Mouse (Mus musculus): ENCODE data around the gene Hoxc6. TPM values are rescaled to one million over a fixed set of nuclear protein-coding genes. Genes with fewer than 3 reads are reported as not detected.
A peak's percentile ranks its signal among the peaks of the same experiment; 100 is the strongest.

Hoxc6 gene
- polyA plus RNA-seq, 1 experiment from 2014 or later, result 1.3 TPM

DNA sequence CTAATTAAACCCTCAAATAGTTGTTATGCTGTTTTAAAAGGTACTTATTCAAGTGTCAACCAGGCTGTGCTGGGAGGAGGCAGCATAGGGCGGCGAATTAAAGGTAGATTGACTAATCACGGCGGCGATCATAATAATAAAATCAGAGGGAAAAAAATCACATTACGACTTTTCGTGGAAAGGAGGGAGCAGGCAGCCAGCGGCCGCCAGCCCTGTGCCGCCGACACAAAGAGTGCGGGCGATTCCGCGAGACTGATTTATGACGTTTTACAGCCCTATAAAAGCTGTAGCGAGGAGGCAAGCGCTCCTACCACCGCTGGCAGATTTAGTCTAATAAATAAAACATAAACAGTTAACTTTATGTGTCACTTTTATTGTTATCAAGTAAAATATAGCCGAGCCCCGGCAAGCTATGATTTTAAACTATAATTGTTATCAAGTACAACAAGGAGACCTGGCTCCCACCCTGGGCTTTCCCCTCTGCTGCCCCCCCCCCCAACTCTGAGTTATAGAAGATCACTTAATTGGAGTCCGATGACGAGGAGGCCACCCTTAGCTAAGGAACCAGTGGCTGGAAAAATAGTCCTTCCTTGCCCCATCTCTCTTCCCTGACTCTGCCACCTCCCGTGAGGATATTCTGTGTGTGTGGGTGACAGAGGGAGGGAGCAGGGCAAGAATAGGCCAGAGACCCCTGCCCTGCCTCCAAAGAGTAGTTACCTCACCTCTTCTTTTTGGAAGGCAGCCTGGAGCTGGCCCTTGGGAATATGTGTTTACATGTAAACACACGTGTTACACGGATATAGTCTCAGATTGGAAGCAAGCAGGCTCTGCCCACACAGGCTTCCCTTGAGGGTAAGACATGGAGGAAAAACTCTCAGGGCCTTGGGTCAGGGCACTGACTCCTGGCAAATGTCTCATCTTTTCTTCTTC, 34.9 kb downstream of the Hoxc6 start:
- no peak overlapping the region for H3K27ac ChIP-seq (ENCODE audit: low read depth, low read length)
- no peaks in the 10 kb centered on the region for H3K36me3 ChIP-seq (ENCODE audit: control insufficient read depth, insufficient read depth, low read length)
- no peaks in the 10 kb centered on the region for H3K9me3 ChIP-seq (ENCODE audit: control insufficient read depth, low read length)
- H3K4me1 ChIP-seq (replicated peaks; ENCODE audit: control insufficient read depth, insufficient read depth, low read length), result 0 out of 2 replicates have a peak, but pooled peaks cover 3% of the 10 kb centered on the region
- peaks cover 96% of the 10 kb centered on the region for H3K27me3 ChIP-seq (replicated peaks; ENCODE audit: control insufficient read depth, insufficient read depth, low read length)
- DNase-seq (ENCODE audit: low spot score), result no peak
- H3K4me2 ChIP-seq, result 0 out of 2 replicates have a peak overlapping the region, but pooled peaks have one; percentile 17
- no peak for ATAC-seq (replicated peaks; ENCODE audit: low FRiP score)
- WGBS, result 4% methylated on average over 26 of the region's 26 CpGs
- H3K4me3 ChIP-seq (ENCODE audit: low read depth, low read length), result no peak overlapping the region
- H3K9ac ChIP-seq (ENCODE audit: low read depth, low read length), result no peak overlapping the region

GRCm38 (mm10) chr15:103034043-103034806, 36.2 kb downstream of the Hoxc6 start:
- Histone ChIP-seq H3K9me3 (ENCODE audit: control insufficient read depth, low read length) (no peaks in the 10 kb centered on the region), H3K4me2 (peak overlapping the region; percentile 55), H3K27ac (ENCODE audit: low read depth, low read length) (peak overlapping the region; percentile 58; the same call in 1 of the 2 replicates), H3K4me3 (ENCODE audit: low read depth, low read length) (peak overlapping the region; percentile 49), H3K36me3 (ENCODE audit: control insufficient read depth, insufficient read depth, low read length) (no peaks in the 10 kb centered on the region), H3K27me3 (replicated peaks; ENCODE audit: control insufficient read depth, insufficient read depth, low read length) (peaks cover 96% of the 10 kb centered on the region), H3K4me1 (replicated peaks; ENCODE audit: control insufficient read depth, insufficient read depth, low read length) (0 out of 2 replicates have a peak, but pooled peaks cover 3% of the 10 kb centered on the region), H3K9ac (ENCODE audit: low read depth, low read length) (peak overlapping the region; percentile 66)
- DNase-seq (ENCODE audit: low spot score) (no peak), ATAC-seq (replicated peaks; ENCODE audit: low FRiP score) (no peak; the same call in 1 of the 2 replicates)
- 2% methylated on average over 24 of the region's 24 CpGs for WGBS

- Histone ChIP-seq H3K36me3 (ENCODE audit: control insufficient read depth, insufficient read depth, low read length) (no peaks in the 10 kb centered on the region), H3K4me2 (peak overlapping the region; percentile 55), H3K27me3 (replicated peaks; ENCODE audit: control insufficient read depth, insufficient read depth, low read length) (peaks cover 97% of the 10 kb centered on the region), H3K9me3 (ENCODE audit: control insufficient read depth, low read length) (no peaks in the 10 kb centered on the region), H3K27ac (ENCODE audit: low read depth, low read length) (peak overlapping the region; percentile 58; the same call in 1 of the 2 replicates), H3K4me1 (replicated peaks; ENCODE audit: control insufficient read depth, insufficient read depth, low read length) (0 out of 2 replicates have a peak, but pooled peaks cover 3% of the 10 kb centered on the region), H3K9ac (ENCODE audit: low read depth, low read length) (peak overlapping the region; percentile 66), H3K4me3 (ENCODE audit: low read depth, low read length) (peak overlapping the region; percentile 49)
- 3% methylated on average over 34 of the region's 34 CpGs for WGBS
- ATAC-seq (replicated peaks; ENCODE audit: low FRiP score) (no peak), DNase-seq (ENCODE audit: low spot score) (no peak)
Measured at GRCm38 (mm10) chr15:103034807-103035547, 36.9 kb downstream of the Hoxc6 start.

- peak overlapping the region; percentile 66 for H3K9ac ChIP-seq (ENCODE audit: low read depth, low read length)
- DNase-seq (ENCODE audit: low spot score) (no peak), ATAC-seq (replicated peaks; ENCODE audit: low FRiP score) (no peak)
- H3K27me3 ChIP-seq (replicated peaks; ENCODE audit: control insufficient read depth, insufficient read depth, low read length), result peaks cover 97% of the 10 kb centered on the region
- H3K4me2 ChIP-seq, result peak overlapping the region; percentile 55
- H3K27ac ChIP-seq (ENCODE audit: low read depth, low read length), result no peak overlapping the region; the same call in 1 of the 2 replicates
- WGBS, result under 1% methylated on average over 14 of the region's 14 CpGs
- H3K4me3 ChIP-seq (ENCODE audit: low read depth, low read length), result peak overlapping the region; percentile 49
- no peaks in the 10 kb centered on the region for H3K36me3 ChIP-seq (ENCODE audit: control insufficient read depth, insufficient read depth, low read length)
- no peaks in the 10 kb centered on the region for H3K9me3 ChIP-seq (ENCODE audit: control insufficient read depth, low read length)
- 0 out of 2 replicates have a peak, but pooled peaks cover 3% of the 10 kb centered on the region for H3K4me1 ChIP-seq (replicated peaks; ENCODE audit: control insufficient read depth, insufficient read depth, low read length)
Measured at GRCm38 (mm10) chr15:103035548-103035881, 37.5 kb downstream of the Hoxc6 start.

- H3K9ac ChIP-seq (ENCODE audit: low read depth, low read length), result no peak overlapping the region
- H3K27me3 ChIP-seq (replicated peaks; ENCODE audit: control insufficient read depth, insufficient read depth, low read length), result peaks cover 99% of the 10 kb centered on the region
- H3K27ac ChIP-seq (ENCODE audit: low read depth, low read length), result no peak overlapping the region
- ATAC-seq (replicated peaks; ENCODE audit: low FRiP score), result no peak
- no peak for DNase-seq (ENCODE audit: low spot score)
- no peaks in the 10 kb centered on the region for H3K36me3 ChIP-seq (ENCODE audit: control insufficient read depth, insufficient read depth, low read length)
- H3K4me1 ChIP-seq (replicated peaks; ENCODE audit: control insufficient read depth, insufficient read depth, low read length), result 0 out of 2 replicates have a peak, but pooled peaks cover 5% of the 10 kb centered on the region
- no peaks in the 10 kb centered on the region for H3K9me3 ChIP-seq (ENCODE audit: control insufficient read depth, low read length)
- no peak overlapping the region for H3K4me2 ChIP-seq
- 10% methylated on average over 1 of the region's 1 CpGs for WGBS
- no peak overlapping the region for H3K4me3 ChIP-seq (ENCODE audit: low read depth, low read length)
Measured at GRCm38 (mm10) chr15:103037579-103037978, 39.5 kb downstream of the Hoxc6 start.

- Histone ChIP-seq H3K36me3 (ENCODE audit: control insufficient read depth, insufficient read depth, low read length) (no peaks in the 10 kb centered on the region), H3K9ac (ENCODE audit: low read depth, low read length) (no peak overlapping the region), H3K4me1 (replicated peaks; ENCODE audit: control insufficient read depth, insufficient read depth, low read length) (0 out of 2 replicates have a peak, but pooled peaks cover 4% of the 10 kb centered on the region), H3K9me3 (ENCODE audit: control insufficient read depth, low read length) (no peaks in the 10 kb centered on the region), H3K4me2 (no peak overlapping the region), H3K27me3 (replicated peaks; ENCODE audit: control insufficient read depth, insufficient read depth, low read length) (peaks cover 96% of the 10 kb centered on the region), H3K27ac (ENCODE audit: low read depth, low read length) (no peak overlapping the region), H3K4me3 (ENCODE audit: low read depth, low read length) (no peak overlapping the region)
- no peak for ATAC-seq (replicated peaks; ENCODE audit: low FRiP score)
- 20% methylated on average over 10 of the region's 10 CpGs for WGBS
- no peak for DNase-seq (ENCODE audit: low spot score)
Measured at GRCm38 (mm10) chr15:103038701-103039480, 40.8 kb downstream of the Hoxc6 start.

DNA sequence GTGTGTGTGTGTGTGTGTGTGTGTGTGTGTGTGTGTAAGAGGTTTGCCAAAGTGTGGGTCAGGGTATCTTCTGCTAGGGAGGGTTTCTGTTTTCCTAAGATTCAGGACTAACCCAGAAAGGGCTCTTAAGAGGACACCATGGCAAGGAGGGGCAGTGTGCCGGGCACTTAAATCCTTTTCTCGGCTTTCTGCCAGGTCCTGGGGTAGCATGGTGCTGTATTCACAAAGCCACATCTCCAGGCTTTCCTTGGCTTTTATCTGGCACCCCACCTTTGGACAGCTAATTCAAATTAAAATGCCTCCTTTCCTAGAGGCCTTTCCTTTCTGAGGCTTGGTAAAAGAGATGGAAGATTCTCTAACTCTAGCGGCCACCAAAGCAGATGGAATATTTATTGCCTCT, 41.6 kb downstream of the Hoxc6 start:
- H3K9me3 ChIP-seq (ENCODE audit: control insufficient read depth, low read length), result no peaks in the 10 kb centered on the region
- WGBS, result 32% methylated on average over 3 of the region's 3 CpGs
- no peak overlapping the region for H3K27ac ChIP-seq (ENCODE audit: low read depth, low read length)
- H3K4me3 ChIP-seq (ENCODE audit: low read depth, low read length), result no peak overlapping the region
- ATAC-seq (replicated peaks; ENCODE audit: low FRiP score) (no peak), DNase-seq (ENCODE audit: low spot score) (no peak)
- H3K36me3 ChIP-seq (ENCODE audit: control insufficient read depth, insufficient read depth, low read length), result no peaks in the 10 kb centered on the region
- 0 out of 2 replicates have a peak, but pooled peaks cover 2% of the 10 kb centered on the region for H3K4me1 ChIP-seq (replicated peaks; ENCODE audit: control insufficient read depth, insufficient read depth, low read length)
- H3K27me3 ChIP-seq (replicated peaks; ENCODE audit: control insufficient read depth, insufficient read depth, low read length), result peaks cover 96% of the 10 kb centered on the region
- H3K4me2 ChIP-seq, result no peak overlapping the region
- no peak overlapping the region for H3K9ac ChIP-seq (ENCODE audit: low read depth, low read length)
